Mouse (Mus musculus) stomach, postnatal 0 days (tissue): ENCODE measurements around the gene Rasa2.

ENCODE experiments used
- CTCF ChIP-seq: IDR thresholded peaks from 2 replicates; pipeline ENCODE4 v1.5.1; 2016; ENCODE audit warnings: antibody characterized with exemption, low read depth, mild to moderate bottlenecking, moderate library complexity
- EP300 ChIP-seq: optimal IDR thresholded peaks from 2 replicates; pipeline ENCODE3; 2016; ENCODE audit warnings: antibody characterized with exemption

DNA sequence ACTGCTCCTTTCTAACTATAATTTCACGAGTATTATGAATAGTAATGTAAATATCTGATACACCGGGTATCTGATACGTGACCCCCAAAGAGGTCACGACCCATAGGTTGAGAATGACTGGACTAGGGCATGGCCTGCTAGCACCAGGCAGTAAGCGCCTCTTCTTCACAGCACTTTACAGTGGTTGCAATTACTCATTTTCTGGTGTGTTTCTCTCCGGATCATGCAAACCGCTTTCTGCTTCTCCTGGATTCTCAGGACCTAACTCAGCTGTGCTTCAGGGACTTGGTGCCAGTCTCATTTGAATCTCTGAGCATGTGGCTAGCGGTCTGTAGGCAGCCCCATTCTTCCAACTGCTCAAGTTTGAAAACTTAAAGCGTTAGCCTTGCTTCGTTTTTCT, 45.3 kb upstream of the Rasa2 start:
- TF ChIP-seq EP300 (no peak), CTCF (no peak)
